Mouse (Mus musculus) embryonic facial prominence, embryonic 14.5 days (tissue): ENCODE measurements around the gene Brox. TPM values are rescaled to one million over a fixed set of nuclear protein-coding genes. Genes with fewer than 3 reads are reported as not detected.

Experiments
- ATAC-seq: fragments of 200-750 bp; cut with Nextera tagmentation; 2 replicates; pipeline ENCODE4 v1.8.0; 2017; ENCODE audit warnings: low read depth, moderate number of reproducible peaks, moderate TSS enrichment
- DNase-seq: peaks from one replicate; pipeline ENCODE4 v3.0.0-alpha.2; 2015; ENCODE audit warnings: low spot score
- H3K27ac ChIP-seq: fragments of 300-500 bp; sonication (generic); replicated peaks from 2 replicates; pipeline ENCODE4 v1.5.1; 2014; ENCODE audit warnings: low read depth, mild to moderate bottlenecking, low read length, moderate library complexity
- H3K27me3 ChIP-seq: fragments of 300-500 bp; sonication (generic); replicated peaks from 2 replicates; pipeline ENCODE4 v1.6.1; 2014; ENCODE audit warnings: low read length; ENCODE audit not compliant: control insufficient read depth, insufficient read depth
- H3K36me3 ChIP-seq: fragments of 300-500 bp; sonication (generic); 2 replicates; pipeline ENCODE4 v1.6.1; 2014; ENCODE audit warnings: low read length, mixed read lengths; ENCODE audit not compliant: control insufficient read depth, insufficient read depth
- H3K4me1 ChIP-seq: fragments of 300-500 bp; sonication (generic); 2 replicates; pipeline ENCODE4 v1.6.1; 2014; ENCODE audit warnings: antibody characterized with exemption, low read length; ENCODE audit not compliant: control insufficient read depth, insufficient read depth
- H3K4me2 ChIP-seq: fragments of 300-500 bp; sonication (generic); 2 replicates; pipeline ENCODE4 v1.6.1; 2014; ENCODE audit warnings: low read depth, mild to moderate bottlenecking, low read length, moderate library complexity, mixed read lengths
- H3K4me3 ChIP-seq: fragments of 300-500 bp; sonication (generic); 2 replicates; pipeline ENCODE4 v1.5.1; 2014; ENCODE audit warnings: low read depth, mild to moderate bottlenecking, low read length
- H3K9ac ChIP-seq: fragments of 300-500 bp; sonication (generic); 2 replicates; pipeline ENCODE4 v1.6.1; 2014; ENCODE audit warnings: low read depth, mild to moderate bottlenecking, low read length, moderate library complexity, mixed read lengths
- H3K9me3 ChIP-seq: fragments of 300-500 bp; sonication (generic); 2 replicates; pipeline ENCODE4 v1.6.1; 2016; ENCODE audit warnings: low read length; ENCODE audit not compliant: control insufficient read depth
- WGBS: fragments of 180-500 bp; shearing (Covaris S2); extraction: QIAGEN DNeasy Blood & Tissue Kit; methylation state at CpG from one replicate; pipeline ENCODE4 v1.1.7; 2014; 5-methylcytosine and 5-hydroxymethylcytosine counted together
- polyA plus RNA-seq: library from polyadenylated mRNA; unstranded; fragments of >200 nt; fragmentation: Nextera tagmentation; extraction: Ambion mirVana; gene quantifications from 2 replicates; pipeline ENCODE4 v1.2.1, GENCODE M21; 2014

The Brox gene
- polyA plus RNA-seq, 1 experiment from 2014 or later, result 50.4 TPM

DNA sequence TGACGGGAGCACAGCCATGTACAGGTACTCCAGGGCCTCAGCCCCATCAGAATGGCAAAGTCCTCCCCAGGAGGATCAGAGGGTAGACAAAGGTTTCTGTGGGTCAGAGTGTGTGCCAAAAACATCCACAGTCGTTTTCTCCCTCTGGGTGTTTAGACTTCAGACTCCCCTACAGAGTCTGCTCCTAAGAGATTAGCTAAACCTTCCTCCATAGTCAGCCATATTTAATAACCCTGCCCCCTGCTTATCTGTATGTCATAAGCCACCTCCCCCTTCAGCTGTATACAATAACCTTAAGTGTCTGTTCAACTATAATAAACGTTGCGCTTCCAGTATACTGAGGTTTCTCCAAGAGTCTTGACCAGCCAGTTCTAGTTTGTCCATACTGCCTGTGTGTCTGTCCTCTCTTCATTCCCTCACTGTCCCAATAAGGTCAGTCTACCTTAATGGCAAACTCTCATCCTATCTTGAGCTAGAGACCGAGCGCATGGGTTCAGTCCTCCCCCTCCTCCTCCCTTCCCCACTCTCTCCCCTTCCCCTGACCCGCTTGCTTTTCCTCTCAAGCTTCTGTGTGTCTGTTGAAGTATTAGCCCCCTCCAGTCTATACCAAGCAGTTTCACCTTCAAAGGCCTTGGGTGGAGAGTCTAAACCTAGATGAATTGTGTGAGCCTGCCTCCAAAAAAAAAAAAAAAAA, 63.9 kb downstream of the Brox start:
- Histone ChIP-seq H3K27me3 (no peaks in the 10 kb centered on the region), H3K9ac (no peak overlapping the region), H3K9me3 (no peaks in the 10 kb centered on the region), H3K4me1 (peaks cover 13% of the 10 kb centered on the region), H3K4me3 (no peak overlapping the region), H3K36me3 (no peaks in the 10 kb centered on the region), H3K27ac (no peak overlapping the region), H3K4me2 (no peak overlapping the region)
- no peak for DNase-seq
- 75% methylated on average over 7 of the region's 7 CpGs for WGBS
- no peak for ATAC-seq

DNA sequence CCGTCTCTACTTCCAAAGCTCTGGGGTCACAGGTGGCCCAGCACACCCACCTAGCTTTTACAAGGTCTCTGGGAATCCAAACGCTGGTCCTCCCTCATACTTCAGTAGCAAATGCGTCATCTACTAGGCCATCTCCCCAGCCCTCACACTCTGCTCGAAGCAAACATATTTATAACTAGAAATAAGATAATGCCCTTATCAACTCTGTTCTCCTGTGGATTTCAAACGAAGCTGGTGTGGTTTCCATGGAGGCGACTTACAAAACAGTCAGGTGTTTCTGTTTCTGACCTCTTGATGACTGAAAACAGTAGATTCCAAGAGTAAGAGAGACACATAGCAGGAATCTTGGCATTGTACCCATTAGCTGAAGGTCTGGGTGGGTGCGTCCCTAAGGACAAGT, 69.6 kb downstream of the Brox start:
- no peak for DNase-seq
- no peaks in the 10 kb centered on the region for H3K36me3 ChIP-seq
- WGBS, result 80% methylated on average over 7 of the region's 7 CpGs

More for the DNA sequence above, 69.6 kb downstream of the Brox start:
- no peak overlapping the region for H3K4me2 ChIP-seq
- no peaks in the 10 kb centered on the region for H3K27me3 ChIP-seq
- H3K27ac ChIP-seq, result no peak overlapping the region
- ATAC-seq, result no peak
- H3K9me3 ChIP-seq, result no peaks in the 10 kb centered on the region
- no peak overlapping the region for H3K4me3 ChIP-seq
- H3K4me1 ChIP-seq, result peaks cover 13% of the 10 kb centered on the region
- no peak overlapping the region for H3K9ac ChIP-seq

Other genes with a start within 250 kb of the Brox start
- gene Disp1, start 75.7 kb downstream of the Brox start, polyA plus RNA-seq, result 17.9 and 21.7 TPM in 2 replicates
- 35.5 and 40.8 TPM in 2 replicates for gene Aida, start 679 bp downstream of the Brox start, polyA plus RNA-seq
- gene Mia3, start 72.3 kb upstream of the Brox start, polyA plus RNA-seq, result 125 and 127 TPM in 2 replicates
- gene Taf1a, start 91.7 kb upstream of the Brox start, polyA plus RNA-seq, result 16.6 and 20.4 TPM in 2 replicates
- gene Hhipl2, start 120.9 kb upstream of the Brox start, polyA plus RNA-seq, result 0.08 and 0.11 TPM in 2 replicates